Mouse (Mus musculus) midbrain, embryonic 10.5 days (tissue): ENCODE results near the gene Atic. TPM values are rescaled to one million over a fixed set of nuclear protein-coding genes. Genes with fewer than 3 reads are reported as not detected.

Source experiments
- DNase-seq: peaks from one replicate; pipeline ENCODE4 v3.0.0-alpha.2; 2017; ENCODE audit warnings: low spot score
- H3K27ac ChIP-seq: fragments of 300-500 bp; sonication (generic); replicated peaks from 2 replicates; pipeline ENCODE4 v1.5.1; 2016; ENCODE audit warnings: mild to moderate bottlenecking
- H3K27me3 ChIP-seq: fragments of 300-500 bp; sonication (generic); 2 replicates; pipeline ENCODE4 v1.6.1; 2016; ENCODE audit warnings: low read depth, mild to moderate bottlenecking; ENCODE audit not compliant: poor library complexity, severe bottlenecking
- H3K36me3 ChIP-seq: fragments of 300-500 bp; sonication (generic); 2 replicates; pipeline ENCODE4 v1.6.1; 2016; ENCODE audit warnings: mild to moderate bottlenecking, moderate library complexity
- H3K4me1 ChIP-seq: fragments of 300-500 bp; sonication (generic); 2 replicates; pipeline ENCODE4 v1.6.1; 2016
- H3K4me3 ChIP-seq: fragments of 300-500 bp; sonication (generic); 2 replicates; pipeline ENCODE4 v1.5.1; 2016; ENCODE audit warnings: mild to moderate bottlenecking, moderate library complexity
- H3K9me3 ChIP-seq: fragments of 300-500 bp; sonication (generic); replicated peaks from 2 replicates; pipeline ENCODE4 v1.6.1; 2016; ENCODE audit warnings: mild to moderate bottlenecking
- WGBS: fragments of 180-500 bp; shearing (Covaris S2); methylation state at CpG from one replicate; pipeline ENCODE4 v1.1.7; 2016; 5-methylcytosine and 5-hydroxymethylcytosine counted together
- polyA plus RNA-seq: library from polyadenylated mRNA; unstranded; fragments of >200 nt; fragmentation: Nextera tagmentation; extraction: Ambion mirVana; gene quantifications from 2 replicates; pipeline ENCODE4 v1.2.1, GENCODE M21; 2016

The Atic gene
- polyA plus RNA-seq, 1 experiment from 2014 or later: 65.9 TPM

GRCm38 (mm10) chr1:71570116-71570515, 13.2 kb downstream of the Atic start:
- peaks cover 94% of the 10 kb centered on the region for H3K36me3 ChIP-seq
- DNase-seq: no peak
- 87% methylated on average over 4 of the region's 4 CpGs for WGBS
- no peaks in the 10 kb centered on the region for H3K27me3 ChIP-seq
- no peaks in the 10 kb centered on the region for H3K4me1 ChIP-seq
- H3K9me3 ChIP-seq: no peaks in the 10 kb centered on the region
- no peak overlapping the region for H3K27ac ChIP-seq
- no peak overlapping the region for H3K4me3 ChIP-seq

- WGBS: 96% methylated on average over 7 of the region's 7 CpGs
- H3K4me3 ChIP-seq: no peak overlapping the region
- DNase-seq: no peak
- H3K36me3 ChIP-seq: peaks cover 94% of the 10 kb centered on the region
- H3K27ac ChIP-seq: no peak overlapping the region
- no peaks in the 10 kb centered on the region for H3K4me1 ChIP-seq
- no peaks in the 10 kb centered on the region for H3K27me3 ChIP-seq
- H3K9me3 ChIP-seq: no peaks in the 10 kb centered on the region
These were observed 19.0 kb downstream of the Atic start for GRCm38 (mm10) chr1:71575987-71576386.

GRCm38 (mm10) chr1:71576837-71577236, 19.9 kb downstream of the Atic start:
- Histone ChIP-seq H3K9me3 (no peaks in the 10 kb centered on the region), H3K4me3 (no peak overlapping the region), H3K36me3 (peaks cover 85% of the 10 kb centered on the region), H3K4me1 (no peaks in the 10 kb centered on the region), H3K27me3 (no peaks in the 10 kb centered on the region), H3K27ac (no peak overlapping the region)
- WGBS: 98% methylated on average over 6 of the region's 6 CpGs
- DNase-seq: no peak

GRCm38 (mm10) chr1:71579526-71579925, 22.6 kb downstream of the Atic start:
- H3K4me3 ChIP-seq: no peak overlapping the region
- H3K4me1 ChIP-seq: no peaks in the 10 kb centered on the region
- H3K27me3 ChIP-seq: no peaks in the 10 kb centered on the region
- no peak overlapping the region for H3K27ac ChIP-seq
- no peaks in the 10 kb centered on the region for H3K9me3 ChIP-seq
- peaks cover 67% of the 10 kb centered on the region for H3K36me3 ChIP-seq
- 94% methylated on average over 4 of the region's 4 CpGs for WGBS
- DNase-seq: no peak

- no peak overlapping the region for H3K4me3 ChIP-seq
- H3K27me3 ChIP-seq: no peaks in the 10 kb centered on the region
- H3K27ac ChIP-seq: no peak overlapping the region
- 92% methylated on average over 12 of the region's 12 CpGs for WGBS
- no peak for DNase-seq
- H3K4me1 ChIP-seq: no peaks in the 10 kb centered on the region
- H3K9me3 ChIP-seq: no peaks in the 10 kb centered on the region
- H3K36me3 ChIP-seq: peaks cover 68% of the 10 kb centered on the region
These were observed 23.5 kb downstream of the Atic start for GRCm38 (mm10) chr1:71580408-71580807.

- DNase-seq: no peak
- Histone ChIP-seq H3K4me3 (no peak overlapping the region), H3K9me3 (no peaks in the 10 kb centered on the region), H3K27ac (no peak overlapping the region), H3K4me1 (no peaks in the 10 kb centered on the region), H3K27me3 (no peaks in the 10 kb centered on the region), H3K36me3 (peaks cover 68% of the 10 kb centered on the region)
- WGBS: 93% methylated on average over 8 of the region's 8 CpGs
These were observed 26.4 kb downstream of the Atic start for GRCm38 (mm10) chr1:71583302-71583701.

- Histone ChIP-seq H3K36me3 (peaks cover 68% of the 10 kb centered on the region), H3K4me3 (no peak overlapping the region), H3K27ac (no peak overlapping the region), H3K4me1 (no peaks in the 10 kb centered on the region), H3K27me3 (no peaks in the 10 kb centered on the region), H3K9me3 (no peaks in the 10 kb centered on the region)
- WGBS: 93% methylated on average over 7 of the region's 7 CpGs
- no peak for DNase-seq
These were observed 26.9 kb downstream of the Atic start for GRCm38 (mm10) chr1:71583900-71584299.

GRCm38 (mm10) chr1:71586658-71587057, 29.7 kb downstream of the Atic start:
- Histone ChIP-seq H3K9me3 (no peaks in the 10 kb centered on the region), H3K27me3 (no peaks in the 10 kb centered on the region), H3K4me1 (no peaks in the 10 kb centered on the region), H3K27ac (no peak overlapping the region), H3K4me3 (no peak overlapping the region), H3K36me3 (peaks cover 77% of the 10 kb centered on the region)
- 91% methylated on average over 7 of the region's 7 CpGs for WGBS
- no peak for DNase-seq

GRCm38 (mm10) chr1:71590038-71590437, 33.1 kb downstream of the Atic start:
- Histone ChIP-seq H3K9me3 (no peaks in the 10 kb centered on the region), H3K36me3 (peaks cover 100% of the 10 kb centered on the region)
- 95% methylated on average over 11 of the region's 11 CpGs for WGBS

GRCm38 (mm10) chr1:71593184-71593583, 36.2 kb downstream of the Atic start:
- DNase-seq: no peak
- no peaks in the 10 kb centered on the region for H3K9me3 ChIP-seq
- 95% methylated on average over 9 of the region's 9 CpGs for WGBS
- no peaks in the 10 kb centered on the region for H3K27me3 ChIP-seq
- no peaks in the 10 kb centered on the region for H3K4me1 ChIP-seq
- peaks cover 100% of the 10 kb centered on the region for H3K36me3 ChIP-seq
- no peak overlapping the region for H3K27ac ChIP-seq
- no peak overlapping the region for H3K4me3 ChIP-seq

More at GRCm38 (mm10) chr1:71590038-71590437, 33.1 kb downstream of the Atic start:
- no peak for DNase-seq
- H3K27ac ChIP-seq: no peak overlapping the region
- H3K27me3 ChIP-seq: no peaks in the 10 kb centered on the region
- H3K4me3 ChIP-seq: no peak overlapping the region
- no peaks in the 10 kb centered on the region for H3K4me1 ChIP-seq

- H3K4me3 ChIP-seq: no peak overlapping the region
- H3K36me3 ChIP-seq: peaks cover 100% of the 10 kb centered on the region
- no peaks in the 10 kb centered on the region for H3K9me3 ChIP-seq
- no peaks in the 10 kb centered on the region for H3K4me1 ChIP-seq
- H3K27me3 ChIP-seq: no peaks in the 10 kb centered on the region
- no peak for DNase-seq
- H3K27ac ChIP-seq: no peak overlapping the region
- 94% methylated on average over 2 of the region's 2 CpGs for WGBS
These were observed 37.3 kb downstream of the Atic start for GRCm38 (mm10) chr1:71594268-71594667.

GRCm38 (mm10) chr1:71595365-71595764, 38.4 kb downstream of the Atic start:
- H3K27me3 ChIP-seq: no peaks in the 10 kb centered on the region

GRCm38 (mm10) chr1:71605751-71606150, 48.8 kb downstream of the Atic start:
- Histone ChIP-seq H3K4me3 (no peak overlapping the region), H3K27me3 (peaks cover 10% of the 10 kb centered on the region; the same call in 1 of the 2 replicates), H3K4me1 (no peaks in the 10 kb centered on the region), H3K9me3 (no peaks in the 10 kb centered on the region), H3K27ac (no peak overlapping the region), H3K36me3 (peaks cover 99% of the 10 kb centered on the region)
- no peak for DNase-seq
- 92% methylated on average over 2 of the region's 2 CpGs for WGBS

More at GRCm38 (mm10) chr1:71595365-71595764, 38.4 kb downstream of the Atic start:
- DNase-seq: no peak
- Histone ChIP-seq H3K4me3 (no peak overlapping the region), H3K36me3 (peaks cover 100% of the 10 kb centered on the region), H3K27ac (no peak overlapping the region), H3K9me3 (no peaks in the 10 kb centered on the region), H3K4me1 (no peaks in the 10 kb centered on the region)
- WGBS: 93% methylated on average over 4 of the region's 4 CpGs
